Mouse (Mus musculus): Measurements from ENCODE around the gene Slc38a10.

The Slc38a10 gene

GRCm38 (mm10) chr11:120101036-120101435 is 50.1 kb downstream of the Slc38a10 start:
- DNase-seq (ENCODE audit: low read depth, low spot score), result peak; percentile 73

DNA sequence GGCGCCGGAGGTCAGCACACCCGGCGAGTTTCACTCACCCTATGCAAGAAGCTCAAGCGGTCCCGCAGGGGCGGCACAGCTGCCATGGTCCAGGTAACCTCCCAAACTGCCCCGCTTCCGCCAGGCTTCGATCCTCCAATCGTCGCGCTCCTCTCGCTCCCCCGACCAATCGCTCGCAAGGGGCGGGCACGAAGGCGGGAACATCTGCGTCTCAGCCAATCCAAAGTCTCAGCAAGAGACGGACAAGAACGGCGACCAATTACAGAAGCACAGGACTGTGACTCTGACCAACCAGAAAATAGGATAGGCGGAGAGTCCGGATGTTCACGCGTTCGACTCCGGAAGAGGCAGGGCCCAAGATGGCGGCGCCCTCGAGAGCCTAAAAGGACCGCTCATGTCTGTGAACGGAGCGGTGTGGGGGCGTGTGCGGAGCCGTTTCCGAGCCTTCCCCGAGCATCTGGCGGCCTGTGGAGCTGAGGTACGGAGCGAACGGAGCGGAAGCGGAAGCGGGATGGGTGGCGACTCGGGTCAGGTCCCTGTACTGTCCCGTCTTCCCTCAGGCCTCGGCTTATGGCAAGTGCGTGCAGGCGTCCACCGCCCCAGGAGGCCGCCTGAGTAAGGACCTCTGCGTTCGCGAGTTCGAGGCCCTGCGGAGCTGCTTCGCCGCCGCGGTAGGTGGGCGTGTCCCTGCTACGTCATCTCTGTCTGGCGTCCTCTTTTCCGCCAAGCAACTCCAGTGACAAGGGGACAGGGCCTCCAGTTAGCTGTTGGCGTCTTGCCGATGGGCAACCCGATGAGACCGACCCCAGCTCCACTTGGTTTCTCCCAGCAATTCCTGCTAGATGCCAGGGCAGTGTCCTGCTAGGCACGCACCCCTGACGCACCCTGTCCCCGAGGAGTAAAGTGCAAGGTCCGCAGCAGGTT is 52.3 kb downstream of the Slc38a10 start, which contains the start of the genes Tepsin and Ndufaf8:
Gene Tepsin (minus strand): TSS at position 144 of the 924 bp plus-strand sequence.
Gene Ndufaf8 (plus strand): TSS at position 341 of the 924 bp plus-strand sequence.
- peak; percentile 99 for DNase-seq (ENCODE audit: low read depth, low spot score)

DNA sequence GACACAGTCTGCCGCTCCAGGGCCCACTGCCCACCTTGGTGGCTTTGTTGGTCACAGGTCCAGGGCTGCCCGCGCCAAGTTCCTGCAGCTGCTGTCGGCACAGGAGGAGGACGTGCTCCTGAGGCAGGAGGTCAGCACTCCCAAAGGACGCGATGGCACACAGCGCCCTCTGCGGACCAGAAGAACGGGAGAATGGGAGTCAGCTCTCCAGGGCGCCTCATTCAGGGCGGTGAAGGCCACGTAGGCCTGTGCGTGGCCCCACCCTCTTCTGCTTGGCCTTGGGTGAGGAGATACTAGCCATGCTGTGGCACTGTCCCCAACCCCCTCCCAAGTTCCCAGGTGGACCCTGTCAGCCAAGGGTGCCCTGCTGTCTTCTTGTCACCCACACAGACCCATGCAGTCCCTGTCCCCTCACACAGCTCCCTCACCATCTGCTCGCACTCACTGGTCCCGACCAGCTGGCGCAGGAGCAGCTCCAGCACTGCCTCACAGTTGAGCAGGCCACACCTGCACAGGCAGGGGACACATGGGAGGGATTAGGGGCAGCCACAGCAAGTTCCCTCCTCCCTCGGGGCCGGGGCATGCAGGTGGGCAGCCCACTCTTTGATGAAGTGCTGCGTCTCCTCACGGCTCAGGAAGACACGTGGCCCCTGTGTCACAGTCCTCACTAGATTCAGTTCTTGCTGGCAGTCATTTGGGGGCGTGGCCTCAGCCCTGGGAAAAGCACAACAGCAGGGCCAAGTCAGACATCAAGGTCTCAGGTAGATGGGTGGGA is 58.1 kb downstream of the Slc38a10 start:
- no peak for DNase-seq (ENCODE audit: low read depth, low spot score)

GRCm38 (mm10) chr11:120090661-120091060 is 60.5 kb downstream of the Slc38a10 start:
- no peak for DNase-seq (ENCODE audit: low read depth, low spot score)

- DNase-seq (ENCODE audit: low read depth, low spot score), result peak; percentile 97
These were observed 64.4 kb downstream of the Slc38a10 start, which contains the start of gene Cep131 for GRCm38 (mm10) chr11:120086702-120087152. Gene Cep131, minus strand, starts transcription at chr11:120086827.

DNA sequence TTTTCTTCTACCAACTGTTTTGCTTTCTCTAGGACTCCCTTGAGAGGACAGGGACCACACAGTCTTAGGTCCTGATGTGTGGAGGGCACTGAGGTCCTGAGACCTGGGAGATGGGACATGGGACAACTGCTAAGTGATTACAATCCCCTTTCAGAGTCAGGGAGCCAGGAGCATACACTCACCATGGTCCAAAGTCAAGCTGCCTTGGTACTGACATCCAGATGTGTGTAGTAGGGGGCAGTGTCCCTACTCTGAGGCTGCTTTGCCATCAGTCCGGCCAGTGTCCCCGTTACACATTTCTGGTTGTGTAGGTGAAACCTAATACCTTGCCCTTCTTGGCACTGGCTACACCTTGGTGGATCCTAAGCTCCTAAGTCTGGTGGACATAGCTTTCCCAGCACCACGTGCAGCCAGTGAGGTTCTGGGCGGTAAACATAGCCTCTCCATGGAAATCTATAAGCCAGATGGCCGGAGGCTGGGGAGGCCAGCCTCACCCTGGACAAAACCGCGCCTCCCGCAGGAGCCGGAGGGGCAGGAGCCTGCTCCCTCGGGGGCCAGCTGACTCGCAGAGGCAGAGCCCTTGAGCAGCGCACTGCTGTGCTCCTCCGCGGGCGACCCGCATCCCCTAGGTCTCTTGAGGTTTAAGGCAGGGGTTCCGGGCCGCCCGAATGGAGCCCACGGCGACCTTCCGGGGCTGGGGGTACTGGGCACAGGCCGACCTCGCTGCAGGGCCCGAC is 65.1 kb downstream of the Slc38a10 start:
- DNase-seq (ENCODE audit: low read depth, low spot score), result no peak

- no peak for DNase-seq (ENCODE audit: low read depth, low spot score)
These were observed 70.9 kb downstream of the Slc38a10 start for GRCm38 (mm10) chr11:120080282-120080681.

- no peak for DNase-seq (ENCODE audit: low read depth, low spot score)
These were observed 75.0 kb downstream of the Slc38a10 start for GRCm38 (mm10) chr11:120076191-120076590.

DNA sequence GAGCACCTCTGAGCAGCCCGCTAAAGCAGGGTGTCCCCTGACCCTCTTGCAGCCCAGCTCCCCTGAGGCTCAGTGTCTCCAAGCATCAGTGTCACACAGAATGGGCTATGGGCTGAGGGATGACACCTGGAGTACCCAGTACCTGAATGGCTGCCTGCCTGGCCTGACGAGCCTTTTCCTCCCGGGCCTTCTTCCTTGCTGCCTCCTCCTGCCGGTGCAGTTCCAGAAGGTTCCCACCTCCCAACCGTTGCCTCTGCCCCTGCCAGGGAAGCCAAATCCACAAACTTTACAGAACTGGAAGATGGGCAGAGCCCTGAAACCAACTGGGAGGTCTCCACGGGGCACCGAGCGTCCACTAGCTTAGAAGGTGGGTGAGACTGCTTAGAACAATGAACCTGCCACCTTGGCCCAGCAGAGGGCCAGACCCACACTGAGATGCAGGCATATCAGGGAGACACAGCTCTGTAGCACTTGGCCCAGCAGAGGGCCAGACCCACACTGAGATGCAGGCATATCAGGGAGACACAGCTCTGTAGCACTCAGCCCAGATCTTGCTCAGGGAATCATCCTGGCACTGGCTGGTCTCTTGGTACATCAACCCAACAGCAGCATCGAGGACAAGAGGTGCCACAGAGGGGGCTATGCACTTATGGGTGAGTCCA is 78.0 kb downstream of the Slc38a10 start:
- no peak for DNase-seq (ENCODE audit: low read depth, low spot score)

DNA sequence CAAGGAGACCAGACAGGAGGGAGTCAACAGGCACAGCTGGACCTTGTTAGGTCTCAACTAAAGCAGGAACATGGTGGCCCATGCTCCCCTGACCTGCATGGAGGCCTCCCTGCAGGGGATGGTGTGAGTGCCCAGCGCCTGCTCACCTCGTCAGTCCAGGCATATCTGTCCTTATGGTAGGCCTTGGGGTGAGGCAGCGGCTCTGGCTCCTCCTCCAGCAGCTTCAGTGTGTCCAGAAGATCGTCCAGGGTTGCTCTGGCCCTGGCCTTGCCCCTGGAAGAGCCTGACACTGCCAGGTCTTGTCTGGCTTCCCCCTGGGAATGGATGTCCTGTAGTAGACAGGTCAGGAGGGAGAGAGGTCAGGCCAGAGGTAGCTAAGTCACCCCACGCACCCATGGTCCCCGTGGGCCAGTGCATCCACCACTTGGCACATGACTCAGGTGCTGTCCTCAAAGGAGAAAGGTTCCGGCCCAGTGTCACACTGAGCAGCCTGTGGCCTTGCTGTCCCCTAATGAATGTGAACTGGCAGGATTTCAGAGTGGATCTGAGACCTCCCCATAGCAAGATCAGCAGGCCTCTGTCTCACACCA is 79.3 kb downstream of the Slc38a10 start:
- DNase-seq (ENCODE audit: low read depth, low spot score), result no peak

- no peak for DNase-seq (ENCODE audit: low read depth, low spot score)
These were observed 80.1 kb downstream of the Slc38a10 start for GRCm38 (mm10) chr11:120071065-120071464.

DNA sequence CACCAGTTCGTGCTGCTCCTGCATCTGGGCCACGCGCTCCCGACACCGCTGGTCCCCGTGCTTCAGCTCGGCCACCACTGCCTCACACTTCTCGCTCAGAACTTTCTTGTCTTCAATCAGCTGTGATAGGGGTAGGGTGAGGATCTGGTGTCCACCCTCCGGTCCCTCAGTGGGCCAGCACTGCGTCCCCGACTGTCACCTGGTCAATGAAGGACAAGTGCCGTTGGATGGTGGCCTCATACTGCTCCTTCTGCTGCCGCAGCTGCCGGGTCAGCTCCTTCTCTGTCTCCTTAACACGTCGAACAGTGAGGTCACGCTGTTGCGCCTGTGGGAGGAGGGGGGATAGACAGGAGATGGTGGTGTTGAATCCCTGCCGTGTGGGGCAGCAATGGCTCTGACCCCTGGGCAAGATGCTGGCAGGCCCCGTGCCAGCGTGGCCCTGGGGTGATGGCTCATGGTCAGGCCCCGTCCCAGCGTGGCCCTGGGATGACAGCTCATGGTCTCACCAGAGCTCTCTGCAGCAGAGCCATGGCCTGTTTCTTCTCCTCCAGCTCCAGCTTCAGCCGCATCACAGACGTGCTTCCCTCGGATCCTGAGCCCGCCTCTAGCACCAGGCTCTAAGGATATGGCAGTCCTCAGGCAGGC is 80.7 kb downstream of the Slc38a10 start:
- DNase-seq (ENCODE audit: low read depth, low spot score), result no peak

DNA sequence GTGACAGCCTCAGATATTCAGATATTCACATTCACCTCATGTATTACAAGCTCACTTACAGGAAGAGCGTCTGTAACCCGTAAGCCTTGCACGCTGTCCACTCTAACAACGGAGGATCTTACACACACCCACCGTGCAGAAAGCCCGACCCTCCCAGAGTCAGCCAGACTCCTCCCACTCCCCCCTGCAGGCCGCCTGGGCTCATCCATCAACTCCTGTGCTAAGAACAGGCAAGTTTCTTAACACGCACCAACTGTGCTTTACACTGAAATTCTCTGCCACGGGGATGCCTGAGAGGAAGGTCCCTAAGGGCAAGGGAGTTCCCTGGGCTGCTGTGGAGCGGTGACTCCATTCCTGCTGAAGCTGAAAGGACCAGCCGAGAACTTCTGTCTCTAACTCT is 81.9 kb downstream of the Slc38a10 start:
- no peak for DNase-seq (ENCODE audit: low read depth, low spot score)

GRCm38 (mm10) chr11:120067834-120068233 is 83.3 kb downstream of the Slc38a10 start:
- DNase-seq (ENCODE audit: low read depth, low spot score), result no peak

- DNase-seq (ENCODE audit: low read depth, low spot score), result no peak
These were observed 85.9 kb downstream of the Slc38a10 start for GRCm38 (mm10) chr11:120065291-120065690.

DNA sequence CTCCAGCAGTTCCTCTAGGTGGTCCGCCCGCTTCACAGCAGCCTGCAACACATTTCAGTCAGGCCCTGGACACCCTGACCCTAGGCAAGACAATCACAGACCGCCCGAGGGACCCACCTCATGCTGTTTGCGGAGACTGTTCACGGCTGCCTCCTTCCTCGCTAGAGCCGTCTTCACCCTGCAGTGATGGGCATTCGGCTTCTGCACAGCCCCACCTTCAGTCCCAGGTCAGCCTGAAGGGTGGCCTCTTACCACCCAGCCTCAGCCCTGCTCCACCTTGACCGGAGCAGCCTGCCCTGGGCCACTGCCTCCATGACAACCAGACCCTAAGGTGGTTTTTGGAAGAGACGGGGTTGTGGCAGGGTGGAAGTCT is 86.5 kb downstream of the Slc38a10 start:
- no peak for DNase-seq (ENCODE audit: low read depth, low spot score)

DNA sequence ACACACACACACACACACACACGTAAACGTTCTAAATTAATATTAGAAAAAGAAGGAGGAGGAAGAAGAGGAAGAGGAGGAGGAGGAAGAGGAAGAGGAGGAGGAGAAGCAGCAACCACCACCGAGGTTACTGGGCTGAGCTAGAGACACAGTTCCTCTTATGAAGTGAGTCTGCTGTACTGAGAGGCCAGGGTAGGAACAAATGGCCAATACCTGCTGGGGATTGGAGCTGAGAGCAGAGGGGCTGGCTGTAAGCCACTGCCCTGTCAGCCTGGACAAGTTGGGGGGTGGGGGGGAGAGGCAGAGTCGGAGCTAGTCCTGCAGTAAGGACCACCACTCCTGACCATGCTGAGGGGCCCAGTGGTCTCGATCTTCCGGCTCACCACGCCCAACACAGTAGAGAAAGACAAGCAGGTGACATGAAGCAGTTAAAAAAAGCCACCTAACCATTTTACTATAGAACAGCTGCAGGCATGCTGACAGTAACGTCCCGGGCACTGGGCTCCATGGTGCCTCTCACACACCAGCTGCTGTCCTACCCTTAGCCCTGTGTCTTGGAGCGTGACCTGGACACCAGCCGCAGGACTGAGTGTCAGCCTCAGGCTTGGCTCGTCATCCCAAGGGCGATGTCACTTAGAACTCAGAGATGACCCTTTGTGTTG is 87.0 kb downstream of the Slc38a10 start:
- DNase-seq (ENCODE audit: low read depth, low spot score), result no peak

DNA sequence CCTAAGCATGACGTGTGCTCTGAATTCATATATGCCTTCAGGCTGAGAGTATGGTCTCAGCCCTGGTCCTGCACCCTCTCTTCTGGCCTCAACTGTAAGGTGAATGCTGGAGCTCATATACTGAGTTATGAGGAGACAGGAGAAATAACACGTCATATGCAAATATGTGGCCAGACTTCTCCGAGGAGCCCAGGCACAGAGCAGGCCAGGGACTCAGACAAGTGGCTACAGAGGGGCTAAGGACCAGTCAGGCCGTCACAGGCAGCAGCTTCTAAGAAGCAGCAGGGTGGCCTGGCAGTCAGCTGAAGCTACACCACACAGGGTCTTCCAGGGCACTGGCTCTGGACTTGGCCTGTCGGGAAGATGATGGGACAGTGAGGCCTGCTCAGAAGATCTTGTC is 87.8 kb downstream of the Slc38a10 start:
- DNase-seq (ENCODE audit: low read depth, low spot score), result no peak

DNA sequence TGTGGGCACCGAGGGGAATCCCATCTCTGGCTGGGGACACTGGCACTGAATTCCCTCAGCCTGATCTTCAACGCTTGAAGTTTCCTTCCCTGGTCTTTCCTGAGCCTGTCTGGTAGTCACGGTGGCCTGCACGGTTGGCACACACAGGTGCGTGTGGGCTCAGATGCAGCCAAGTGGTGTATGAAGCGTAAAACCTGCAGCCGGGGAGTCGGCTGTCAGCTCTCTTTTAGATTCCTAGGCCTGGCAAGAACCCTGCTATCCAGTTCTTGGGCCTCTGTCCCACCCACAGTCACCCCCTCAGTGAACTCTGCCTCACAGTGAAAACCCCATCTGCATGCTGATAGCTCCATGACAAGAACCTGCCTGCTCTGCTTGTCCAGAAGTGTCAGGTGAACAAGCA is 90.5 kb downstream of the Slc38a10 start:
- DNase-seq (ENCODE audit: low read depth, low spot score), result no peak
